Mouse (Mus musculus) intestine, postnatal 0 days (tissue): Measurements from ENCODE around the gene Arhgap18. TPM values are rescaled to one million over a fixed set of nuclear protein-coding genes. Genes with fewer than 3 reads are reported as not detected.
A peak's percentile ranks its signal among the peaks of the same experiment; 100 is the strongest.

Experiments used
- ATAC-seq: fragments of 200-750 bp; cut with Nextera tagmentation; 2 replicates; pipeline ENCODE4 v1.8.0; 2017; ENCODE audit warnings: mild to moderate bottlenecking, moderate TSS enrichment, moderate library complexity
- H3K27ac ChIP-seq: fragments of 300-500 bp; sonication (generic); 2 replicates; pipeline ENCODE4 v1.5.1; 2014; ENCODE audit warnings: mild to moderate bottlenecking, low read depth, low read length, moderate library complexity
- H3K27me3 ChIP-seq: fragments of 300-500 bp; sonication (generic); replicated peaks from 2 replicates; pipeline ENCODE4 v1.6.1; 2014; ENCODE audit warnings: low read length, mixed read lengths; ENCODE audit not compliant: control insufficient read depth, insufficient read depth
- H3K36me3 ChIP-seq: fragments of 300-500 bp; sonication (generic); 2 replicates; pipeline ENCODE4 v1.6.1; 2014; ENCODE audit warnings: mild to moderate bottlenecking, moderate library complexity; ENCODE audit not compliant: control insufficient read depth, insufficient read depth
- H3K4me1 ChIP-seq: fragments of 300-500 bp; sonication (generic); replicated peaks from 2 replicates; pipeline ENCODE4 v1.6.1; 2014; ENCODE audit warnings: antibody characterized with exemption, low read length, mixed read lengths; ENCODE audit not compliant: control insufficient read depth, insufficient read depth
- H3K4me2 ChIP-seq: fragments of 300-500 bp; sonication (generic); replicated peaks from 2 replicates; pipeline ENCODE4 v1.6.1; 2014; ENCODE audit warnings: low read depth, mild to moderate bottlenecking, moderate library complexity
- H3K4me3 ChIP-seq: fragments of 300-500 bp; sonication (generic); 2 replicates; pipeline ENCODE4 v1.5.1; 2014; ENCODE audit warnings: low read depth, low read length
- H3K9ac ChIP-seq: fragments of 300-500 bp; sonication (generic); 2 replicates; pipeline ENCODE4 v1.6.1; 2014; ENCODE audit warnings: mild to moderate bottlenecking, low read depth, low read length
- H3K9me3 ChIP-seq: fragments of 300-500 bp; sonication (generic); 2 replicates; pipeline ENCODE4 v1.6.1; 2016; ENCODE audit warnings: mixed run types; ENCODE audit not compliant: control insufficient read depth
- CTCF ChIP-seq: sonication (generic); IDR thresholded peaks from 2 replicates; pipeline ENCODE4 v1.5.1; 2016; ENCODE audit warnings: low read depth, mild to moderate bottlenecking, control low read depth, antibody characterized with exemption, moderate library complexity
- WGBS: fragments of 180-500 bp; shearing (Covaris S2); extraction: QIAGEN DNeasy Blood & Tissue Kit; methylation state at CpG from one replicate; pipeline ENCODE4 v1.1.7; 2014; 5-methylcytosine and 5-hydroxymethylcytosine counted together
- polyA plus RNA-seq: library from polyadenylated mRNA; unstranded; fragments of >200 nt; fragmentation: Nextera tagmentation; extraction: Ambion mirVana; gene quantifications from 2 replicates; pipeline ENCODE4 v1.2.1, GENCODE M21; 2015

The Arhgap18 gene
- polyA plus RNA-seq, 1 experiment from 2014 or later, result 30.5 TPM

DNA sequence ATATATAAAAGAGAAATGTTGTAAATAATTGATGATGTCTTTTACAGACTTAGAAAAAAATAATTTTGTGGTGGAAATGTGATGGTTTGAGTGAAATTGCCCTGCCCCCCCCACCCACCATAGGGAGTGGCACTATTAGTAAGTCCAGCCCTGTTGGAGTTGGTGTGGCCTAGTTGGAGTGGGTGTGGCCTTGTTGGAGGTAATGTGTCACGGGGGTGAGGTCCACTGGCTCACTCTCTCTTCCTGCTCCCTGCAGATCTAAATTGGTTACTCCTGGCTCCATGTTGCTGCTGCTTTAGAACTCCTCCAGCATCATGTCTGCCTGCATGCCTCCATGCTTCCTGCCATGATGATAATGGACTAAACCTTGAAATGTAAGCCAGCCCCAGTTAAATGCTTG, 186.3 kb downstream of the Arhgap18 start:
- H3K9me3 ChIP-seq, result no peaks in the 10 kb centered on the region
- 52% methylated on average over 1 of the region's 1 CpGs for WGBS
- no peak overlapping the region for H3K27ac ChIP-seq
- no peak overlapping the region for H3K4me2 ChIP-seq
- no peak overlapping the region for H3K4me3 ChIP-seq
- no peak for TF ChIP-seq CTCF
- H3K4me1 ChIP-seq, result no peaks in the 10 kb centered on the region
- no peaks in the 10 kb centered on the region for H3K36me3 ChIP-seq
- no peak overlapping the region for H3K9ac ChIP-seq
- H3K27me3 ChIP-seq, result no peaks in the 10 kb centered on the region
- no peak for ATAC-seq

DNA sequence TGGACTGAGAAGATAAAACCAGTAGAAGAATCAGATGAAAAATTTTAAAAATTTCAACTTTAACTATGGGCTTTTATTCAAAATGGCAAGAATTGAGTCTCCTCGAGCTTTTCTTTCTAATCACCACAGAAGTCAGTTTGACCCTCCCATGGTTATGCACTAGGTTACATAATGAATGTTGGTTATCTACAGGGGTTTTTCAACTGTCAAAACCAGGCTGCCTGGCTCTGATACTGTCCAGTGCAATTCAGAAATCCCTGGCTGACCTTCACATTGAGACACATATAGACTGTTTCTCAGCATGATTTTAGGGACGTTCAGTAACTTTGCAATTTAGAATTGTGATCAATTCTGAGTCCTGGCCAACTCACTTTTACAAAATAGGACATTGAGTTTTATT, 195.1 kb downstream of the Arhgap18 start:
- Histone ChIP-seq H3K4me3 (no peak overlapping the region), H3K27me3 (no peaks in the 10 kb centered on the region), H3K36me3 (no peaks in the 10 kb centered on the region), H3K9ac (no peak overlapping the region), H3K9me3 (no peaks in the 10 kb centered on the region), H3K4me2 (no peak overlapping the region), H3K27ac (no peak overlapping the region), H3K4me1 (no peaks in the 10 kb centered on the region)
- no peak for TF ChIP-seq CTCF
- 74% methylated on average over 2 of the region's 2 CpGs for WGBS
- ATAC-seq, result no peak

DNA sequence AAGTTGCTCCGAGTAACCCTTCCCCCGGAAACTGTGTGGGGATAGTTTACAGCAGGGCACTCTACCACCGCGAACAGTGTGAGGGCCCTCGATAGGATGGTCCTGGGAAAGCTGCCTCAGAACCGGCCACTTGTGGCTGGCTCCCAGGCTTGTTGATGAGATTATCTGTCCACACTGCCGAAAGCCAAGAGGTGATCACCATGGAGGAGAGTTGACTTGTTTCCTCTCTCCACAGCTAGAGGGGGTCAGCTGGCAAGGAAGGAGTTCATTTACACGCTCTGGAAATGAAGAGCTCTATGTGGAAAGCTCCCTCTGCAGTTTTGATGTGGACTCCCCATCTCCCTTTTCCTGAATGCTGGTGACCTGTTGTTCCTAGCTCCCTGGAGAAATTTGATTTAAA, 196.4 kb downstream of the Arhgap18 start:
- 72% methylated on average over 8 of the region's 8 CpGs for WGBS
- Histone ChIP-seq H3K4me3 (no peak overlapping the region), H3K4me2 (no peak overlapping the region), H3K4me1 (no peaks in the 10 kb centered on the region), H3K9me3 (no peaks in the 10 kb centered on the region), H3K27ac (no peak overlapping the region), H3K27me3 (no peaks in the 10 kb centered on the region), H3K9ac (no peak overlapping the region), H3K36me3 (no peaks in the 10 kb centered on the region)
- peak; percentile 21; the same call in 1 of the 2 replicates for TF ChIP-seq CTCF
- no peak for ATAC-seq

DNA sequence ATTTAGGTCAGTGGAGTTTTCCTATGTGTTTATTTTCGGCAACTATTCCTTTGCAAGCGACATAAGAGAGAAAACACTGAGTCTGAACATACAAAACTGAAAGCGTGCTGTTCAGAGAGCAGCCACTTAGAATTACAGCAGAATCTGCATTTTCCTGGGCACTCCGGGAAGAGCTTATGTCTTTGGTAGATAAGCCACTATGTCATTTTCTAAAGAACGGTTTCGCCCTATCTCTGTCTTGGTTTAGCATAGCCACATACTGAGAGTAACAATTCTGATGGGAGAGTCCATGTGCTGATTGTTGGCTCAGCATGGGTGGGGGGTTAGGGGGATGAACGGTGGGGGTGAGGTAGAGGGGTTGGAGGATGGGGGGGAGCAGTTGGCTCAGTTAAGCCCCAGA, 197.2 kb downstream of the Arhgap18 start:
- Histone ChIP-seq H3K27me3 (no peaks in the 10 kb centered on the region), H3K36me3 (no peaks in the 10 kb centered on the region), H3K4me1 (no peaks in the 10 kb centered on the region), H3K9me3 (no peaks in the 10 kb centered on the region), H3K4me2 (no peak overlapping the region), H3K4me3 (no peak overlapping the region), H3K27ac (no peak overlapping the region), H3K9ac (no peak overlapping the region)
- TF ChIP-seq CTCF, result no peak
- WGBS, result 71% methylated on average over 7 of the region's 7 CpGs
- no peak for ATAC-seq

DNA sequence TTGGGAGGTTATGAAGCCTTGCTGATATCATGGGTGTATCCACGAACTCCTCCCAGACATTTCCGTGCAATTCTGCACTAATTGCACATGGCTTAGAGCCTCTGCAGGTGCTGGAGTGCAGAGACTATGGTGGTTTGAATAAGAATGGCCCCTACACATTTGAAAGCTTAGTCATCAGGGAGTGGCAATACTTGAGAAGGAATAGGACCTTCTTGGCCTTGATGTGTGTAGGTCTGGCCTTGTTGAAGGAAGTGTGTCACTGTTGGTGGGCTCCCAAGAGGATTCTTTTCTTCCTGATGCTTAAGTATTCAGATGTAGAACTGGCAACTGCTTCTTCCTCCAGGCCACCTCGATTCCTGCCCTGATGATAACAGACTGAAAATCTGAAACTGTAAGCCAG, 205.3 kb downstream of the Arhgap18 start:
- no peaks in the 10 kb centered on the region for H3K9me3 ChIP-seq
- H3K4me3 ChIP-seq, result no peak overlapping the region
- no peak for ATAC-seq
- H3K27me3 ChIP-seq, result no peaks in the 10 kb centered on the region
- H3K27ac ChIP-seq, result no peak overlapping the region
- no peaks in the 10 kb centered on the region for H3K36me3 ChIP-seq
- H3K4me2 ChIP-seq, result no peak overlapping the region
- H3K9ac ChIP-seq, result no peak overlapping the region
- H3K4me1 ChIP-seq, result no peaks in the 10 kb centered on the region
- TF ChIP-seq CTCF, result no peak
- WGBS, result 72% methylated on average over 3 of the region's 3 CpGs
